Mouse (Mus musculus) R1 (cell line): ENCODE measurements around the gene Gm10662.
"Not testable (repeated sequence)": the region's sequence is repeated elsewhere in the genome, so short reads cannot be mapped to it uniquely, and the experiment has no call there.

ENCODE experiments used
- DNase-seq: peaks from one replicate; pipeline ENCODE4 v3.0.0-alpha.2; 2018; ENCODE audit warnings: low read depth, low spot score

The Gm10662 gene

GRCm38 (mm10) chr7:23144380-23144779 lies at the start of gene Gm10662:
Gene Gm10662, minus strand, starts transcription at chr7:23144480.
- not testable (repeated sequence) for DNase-seq

- peak; percentile 62 for DNase-seq
Measured at GRCm38 (mm10) chr7:23163505-23163904, 19.2 kb upstream of the Gm10662 start.
